Mouse (Mus musculus) heart, adult 11 months (tissue): ENCODE results near the gene G530012D18Rik.
"Not testable (repeated sequence)": the region's sequence is repeated elsewhere in the genome, so short reads cannot be mapped to it uniquely, and the experiment has no call there.

Experiments
- DNase-seq: peaks from one replicate; pipeline ENCODE4 v3.0.0; 2022

G530012D18Rik gene

DNA sequence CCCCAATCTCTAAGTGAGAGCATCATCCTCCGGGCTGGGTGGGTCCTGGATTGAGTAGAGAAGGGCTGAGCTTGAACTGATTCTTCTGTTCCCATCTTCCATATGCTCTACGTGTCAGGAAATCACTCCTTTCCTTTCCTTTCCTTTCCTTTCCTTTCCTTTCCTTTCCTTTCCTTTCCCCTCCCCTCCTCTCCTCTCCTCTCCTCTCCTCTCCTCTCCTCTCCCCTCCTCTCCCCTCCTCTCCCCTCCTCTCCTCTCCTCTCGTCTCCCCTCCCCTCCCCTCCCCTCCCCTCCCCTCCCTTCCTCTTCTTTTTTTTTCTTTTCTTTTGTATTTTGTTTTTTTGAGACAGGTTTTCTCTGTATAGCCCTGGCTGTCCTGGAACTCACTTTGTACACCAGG is at the start of gene G530012D18Rik:
TSS of gene G530012D18Rik (plus strand) at position 301 of the 400 bp plus-strand sequence.
- not testable (repeated sequence) for DNase-seq

DNA sequence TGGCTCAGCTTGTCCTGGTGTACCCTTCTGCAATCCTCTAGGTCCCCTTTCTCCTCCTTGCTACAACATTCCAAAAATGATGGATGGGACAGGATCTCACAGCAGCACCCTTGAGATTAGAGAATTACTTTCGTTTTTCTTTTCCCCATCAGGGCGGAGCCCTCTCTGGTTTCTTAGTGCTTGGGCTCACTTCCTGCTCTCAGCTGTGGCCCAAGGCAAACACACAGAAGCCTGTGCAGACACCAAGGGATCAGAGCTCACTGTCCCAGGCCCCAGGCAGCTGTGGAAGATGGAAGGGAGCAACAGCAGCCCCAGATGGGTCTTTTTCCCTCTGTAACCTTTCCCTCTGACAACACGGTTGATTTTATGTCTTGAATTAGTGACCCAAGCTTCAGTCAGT is 49.1 kb upstream of the G530012D18Rik start:
- DNase-seq = peak; percentile 92

DNA sequence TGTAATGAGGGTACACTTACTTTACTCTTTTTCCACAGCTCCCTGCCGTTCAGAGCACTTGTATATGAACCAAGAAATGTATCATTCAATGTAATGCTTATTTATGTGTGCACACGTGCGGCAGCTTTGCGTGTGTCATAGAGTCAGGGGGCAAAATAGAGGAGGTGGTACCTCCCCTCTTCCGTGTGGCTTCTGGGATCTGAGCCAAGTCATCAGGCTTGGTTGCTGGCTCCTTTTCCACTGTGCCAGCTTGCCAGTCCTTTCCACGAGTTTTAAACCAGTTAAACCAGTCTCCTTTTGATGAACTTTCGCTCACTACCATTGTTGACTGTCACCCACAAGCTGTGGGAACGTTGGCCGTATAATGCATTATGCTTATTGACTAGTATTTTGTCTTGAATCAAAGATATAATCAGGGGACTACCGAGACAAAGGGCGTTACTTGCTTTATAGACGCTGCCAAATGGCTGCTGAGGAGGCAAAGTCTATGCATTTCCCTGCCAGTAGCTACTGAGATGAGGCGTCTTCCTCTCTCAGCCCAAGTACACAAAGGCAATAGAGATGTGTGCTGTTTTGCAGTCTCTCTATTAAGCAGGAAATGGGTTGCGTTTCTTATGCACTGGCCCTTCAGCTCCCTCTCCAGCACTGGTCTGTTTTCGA is 46.9 kb upstream of the G530012D18Rik start:
- peak; percentile 93 for DNase-seq

DNA sequence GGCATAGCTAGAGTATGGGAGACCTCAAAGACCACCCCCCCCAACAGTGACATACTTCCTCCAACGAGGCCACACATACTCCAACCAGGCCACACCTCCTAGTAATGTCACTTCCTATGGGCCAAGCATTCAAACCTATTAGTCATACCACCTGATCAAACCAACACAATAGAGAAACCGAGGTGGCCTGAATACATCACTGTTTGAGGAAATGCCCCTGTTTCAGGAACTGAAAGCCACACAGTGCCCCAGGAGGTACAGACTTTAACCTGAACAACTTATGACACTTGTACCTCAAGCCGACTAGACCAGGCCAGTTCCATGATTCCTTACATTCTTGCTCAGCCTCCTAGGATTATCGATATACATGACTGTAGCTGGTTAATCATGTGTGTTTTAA is 31.7 kb upstream of the G530012D18Rik start:
- DNase-seq = not testable (repeated sequence)

DNA sequence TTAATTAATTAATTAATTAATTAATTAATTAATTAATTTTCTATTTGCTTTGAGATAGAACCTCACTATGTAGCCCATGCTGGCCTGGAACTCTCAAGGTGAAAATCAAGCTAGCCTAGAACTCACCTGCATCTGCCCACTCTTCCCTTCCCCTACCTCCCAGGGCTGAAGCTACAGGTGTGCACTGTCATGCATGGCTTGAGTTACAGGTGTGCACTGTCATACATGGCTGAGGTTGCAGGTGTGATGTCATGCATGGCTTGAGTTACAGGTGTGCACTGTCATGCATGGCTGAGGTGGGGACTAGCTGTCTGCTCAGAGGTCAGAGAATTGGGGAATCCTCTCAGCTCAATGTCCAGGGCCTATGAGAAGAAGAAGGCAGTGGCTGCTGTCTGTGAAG is 29.0 kb upstream of the G530012D18Rik start:
- DNase-seq = peak; percentile 90

DNA sequence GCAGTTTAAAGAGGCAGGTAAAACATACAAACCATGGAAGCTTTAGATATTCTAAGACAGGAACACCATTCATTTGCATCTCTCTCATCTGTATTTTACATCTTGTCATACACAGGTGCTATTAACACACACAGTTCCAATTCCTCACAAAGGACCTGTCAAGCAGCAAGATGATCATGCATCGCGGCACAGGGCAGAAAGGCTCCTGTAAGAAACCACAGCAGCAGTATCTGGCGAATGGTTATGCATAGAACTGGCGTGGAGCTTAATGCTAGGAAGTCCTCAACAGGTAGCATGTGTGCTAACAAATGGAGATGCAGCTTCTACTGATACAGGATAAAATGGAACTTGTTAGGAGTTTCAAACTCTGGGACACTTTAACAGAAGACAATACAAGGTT is 20.2 kb upstream of the G530012D18Rik start:
- peak; percentile 97 for DNase-seq

DNA sequence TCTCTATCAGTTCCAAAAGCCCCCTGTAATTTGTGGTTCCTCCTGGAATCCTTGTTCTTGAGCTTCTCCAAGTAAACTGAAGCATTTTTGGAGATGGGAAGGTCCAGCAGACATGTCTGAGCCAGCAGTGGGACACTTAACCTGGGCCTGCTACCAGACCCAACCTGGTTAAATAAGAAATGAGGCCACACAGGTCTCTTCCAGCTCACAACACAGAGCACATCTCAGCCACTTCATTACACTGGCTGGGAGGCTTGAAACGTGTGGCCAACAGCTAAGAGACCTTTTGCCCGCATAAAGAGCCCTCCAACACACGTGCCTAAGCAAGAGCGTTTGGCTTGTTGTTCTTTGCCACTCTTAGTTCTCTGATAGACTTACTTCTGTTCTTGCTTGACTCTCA is 1.9 kb upstream of the G530012D18Rik start:
- peak; percentile 93 for DNase-seq

DNA sequence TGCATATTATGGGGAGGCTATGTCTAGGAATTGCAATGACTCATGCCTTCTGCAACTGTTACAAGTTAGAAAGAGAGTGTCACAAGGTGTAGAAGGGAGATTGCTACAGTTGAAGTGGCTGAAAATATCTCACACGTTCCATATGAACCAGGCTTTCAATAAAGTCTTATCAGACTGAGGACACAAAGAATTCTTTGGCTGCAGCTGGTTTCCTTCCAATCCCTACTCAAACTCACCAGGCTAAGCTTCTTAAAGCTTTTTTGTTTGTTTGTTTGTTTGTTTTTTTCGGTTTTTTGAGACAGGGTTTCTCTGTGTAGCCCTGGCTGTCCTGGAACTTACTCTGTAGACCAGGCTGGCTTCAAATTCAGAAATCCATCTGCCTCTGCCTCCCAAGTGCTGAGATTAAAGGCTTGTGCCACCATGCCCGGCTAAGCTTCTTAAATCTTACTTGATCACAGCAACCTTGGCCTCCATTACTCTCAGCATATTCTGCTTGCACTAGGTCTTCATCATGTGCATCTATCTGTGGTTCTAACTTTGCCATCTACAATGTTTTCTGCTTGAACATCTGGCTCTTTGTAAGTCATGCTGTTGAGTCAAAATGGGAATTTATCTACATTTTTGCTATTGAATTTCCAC is 3.0 kb downstream of the G530012D18Rik start:
- DNase-seq = peak; percentile 91

DNA sequence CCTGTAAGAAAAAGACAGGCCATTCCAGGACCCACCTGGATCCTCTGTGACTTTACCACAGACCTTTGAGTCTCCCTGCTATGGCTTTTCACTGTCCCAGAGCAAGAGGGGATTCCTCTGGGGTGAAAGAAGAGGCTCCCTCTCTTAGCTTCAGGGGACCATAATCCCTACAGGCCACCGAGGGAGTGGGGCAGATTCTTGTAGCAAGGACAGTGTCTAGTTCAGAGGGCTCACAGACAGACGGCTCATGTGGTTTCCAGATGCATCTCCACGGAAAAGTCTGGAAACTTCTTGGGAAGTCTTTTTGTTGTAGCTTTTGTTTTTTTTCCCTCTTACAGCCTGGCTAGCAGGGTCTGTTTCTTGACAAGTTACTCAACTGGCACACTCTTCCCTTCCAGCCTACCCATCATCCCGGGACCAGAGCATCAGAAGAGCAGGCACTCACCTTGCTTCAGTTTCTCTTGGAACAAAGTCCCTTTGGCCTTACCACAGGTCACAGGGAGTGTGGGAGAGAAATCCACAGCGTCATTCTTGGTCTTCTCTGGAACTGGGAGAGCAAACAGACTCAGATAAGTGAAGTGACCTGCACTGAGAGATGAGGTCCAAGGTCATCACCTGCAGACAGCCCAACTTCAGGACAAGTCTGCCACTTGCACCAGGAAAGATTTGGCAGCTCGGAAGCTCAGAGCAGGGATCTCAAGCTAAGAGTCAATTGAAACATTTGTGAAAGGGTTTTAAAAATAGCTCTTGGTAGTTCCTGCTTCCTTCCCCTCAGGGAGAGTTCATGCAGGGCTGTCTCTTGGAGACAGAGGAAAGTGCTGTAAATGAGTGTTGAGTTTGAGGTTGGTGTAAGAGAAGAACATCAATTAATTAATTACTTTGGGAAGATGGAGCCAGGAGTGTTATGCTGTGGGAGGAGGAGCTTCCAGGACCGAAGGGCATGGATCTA is 4.0 kb downstream of the G530012D18Rik start:
- DNase-seq = peak; percentile 60

DNA sequence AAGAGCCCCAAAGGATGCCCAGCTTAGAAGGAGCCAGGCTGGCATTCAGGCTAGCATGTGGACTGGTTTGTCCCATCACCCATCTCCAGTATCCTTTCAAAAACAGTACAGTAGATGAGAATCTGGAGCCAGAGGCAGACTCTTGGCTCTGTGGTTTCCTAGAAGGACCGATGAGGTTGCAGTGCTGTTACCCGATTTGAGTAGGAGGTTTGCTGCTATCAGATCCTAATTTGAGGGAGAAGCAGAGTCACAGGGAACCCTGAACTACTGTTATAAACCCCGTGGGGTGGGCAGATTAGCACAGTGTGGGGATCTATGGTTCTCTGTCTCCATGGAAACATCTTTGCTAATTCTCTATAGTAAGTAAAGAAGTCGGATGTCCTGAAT is 4.7 kb downstream of the G530012D18Rik start:
- not testable (repeated sequence) for DNase-seq

DNA sequence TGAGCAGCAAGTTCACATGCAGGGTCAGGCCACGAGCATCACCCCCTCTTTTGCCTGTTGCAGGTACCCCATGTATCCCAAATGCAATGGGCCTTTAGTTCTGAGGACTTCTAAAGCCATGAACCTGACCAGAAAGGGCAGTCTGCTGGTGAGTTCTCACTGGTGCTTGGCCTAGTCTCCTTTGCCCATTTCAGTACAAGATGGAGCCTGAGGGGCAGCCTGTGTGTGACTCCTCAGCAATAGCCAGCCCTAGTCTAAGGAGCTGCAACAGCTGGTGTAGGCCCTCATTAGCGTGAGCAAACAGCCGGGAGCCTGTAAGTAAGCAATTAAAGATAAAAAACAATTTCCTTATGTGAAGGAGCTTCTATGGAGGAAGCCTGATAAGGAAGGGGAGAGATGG is 5.1 kb downstream of the G530012D18Rik start:
- DNase-seq = not testable (repeated sequence)

DNA sequence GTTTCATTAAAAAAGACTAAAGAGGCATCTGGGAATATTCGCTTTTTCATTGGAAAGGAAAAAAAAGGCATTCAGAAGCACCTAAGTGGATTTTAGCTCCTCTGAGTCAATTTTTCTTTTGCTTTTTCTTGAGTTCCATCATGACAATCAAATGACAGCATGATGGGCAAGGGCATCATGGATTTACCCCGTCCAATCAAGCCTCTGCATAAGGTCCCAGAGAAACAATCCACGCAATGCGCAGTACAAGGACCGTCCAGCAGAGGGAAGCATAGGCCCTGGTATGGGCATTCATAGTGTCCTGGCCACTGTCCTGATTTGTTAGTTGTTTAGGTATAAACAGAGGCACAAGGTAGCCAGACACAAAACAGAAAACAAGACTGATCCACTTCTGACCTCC is 6.0 kb downstream of the G530012D18Rik start:
- not testable (repeated sequence) for DNase-seq

DNA sequence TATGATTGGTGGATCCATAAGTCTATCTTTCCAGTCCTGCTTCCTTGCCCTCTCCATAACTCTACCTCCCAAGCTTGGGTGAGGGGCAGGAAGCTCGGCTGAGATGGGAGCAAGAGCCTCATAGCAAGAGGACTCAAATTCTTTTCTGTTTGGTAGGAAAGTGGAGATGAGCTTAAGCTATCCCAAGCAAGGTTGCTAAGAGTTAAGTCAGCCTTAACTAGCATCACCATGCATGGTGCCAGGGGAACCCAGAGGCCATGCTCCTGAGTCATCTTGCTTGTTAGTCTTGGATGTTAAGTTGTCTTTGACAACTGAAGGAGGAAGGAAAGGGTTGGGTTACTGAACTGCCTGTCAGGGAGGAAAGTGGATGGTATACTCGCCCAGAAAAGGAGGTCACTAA is 13.2 kb downstream of the G530012D18Rik start:
- DNase-seq = peak; percentile 92

DNA sequence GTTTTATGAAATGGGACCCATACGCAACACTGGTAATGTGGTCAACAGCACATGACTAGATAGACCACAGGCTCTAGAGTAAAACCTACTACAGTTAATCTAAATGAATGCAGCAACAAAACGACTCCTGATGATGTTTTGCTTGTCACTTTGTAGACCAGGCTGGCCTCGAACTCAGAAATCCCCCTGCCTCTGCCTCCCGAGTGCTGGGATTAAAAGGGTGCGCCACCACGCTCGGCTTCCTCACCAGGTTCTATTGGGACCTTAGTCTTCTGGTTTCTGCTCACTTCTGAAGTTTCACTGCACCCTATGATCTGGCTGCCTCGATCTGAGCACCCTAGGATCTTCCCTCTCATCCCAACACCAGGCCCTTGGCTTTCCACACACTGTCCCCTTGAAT is 17.1 kb downstream of the G530012D18Rik start:
- DNase-seq = peak; percentile 92

DNA sequence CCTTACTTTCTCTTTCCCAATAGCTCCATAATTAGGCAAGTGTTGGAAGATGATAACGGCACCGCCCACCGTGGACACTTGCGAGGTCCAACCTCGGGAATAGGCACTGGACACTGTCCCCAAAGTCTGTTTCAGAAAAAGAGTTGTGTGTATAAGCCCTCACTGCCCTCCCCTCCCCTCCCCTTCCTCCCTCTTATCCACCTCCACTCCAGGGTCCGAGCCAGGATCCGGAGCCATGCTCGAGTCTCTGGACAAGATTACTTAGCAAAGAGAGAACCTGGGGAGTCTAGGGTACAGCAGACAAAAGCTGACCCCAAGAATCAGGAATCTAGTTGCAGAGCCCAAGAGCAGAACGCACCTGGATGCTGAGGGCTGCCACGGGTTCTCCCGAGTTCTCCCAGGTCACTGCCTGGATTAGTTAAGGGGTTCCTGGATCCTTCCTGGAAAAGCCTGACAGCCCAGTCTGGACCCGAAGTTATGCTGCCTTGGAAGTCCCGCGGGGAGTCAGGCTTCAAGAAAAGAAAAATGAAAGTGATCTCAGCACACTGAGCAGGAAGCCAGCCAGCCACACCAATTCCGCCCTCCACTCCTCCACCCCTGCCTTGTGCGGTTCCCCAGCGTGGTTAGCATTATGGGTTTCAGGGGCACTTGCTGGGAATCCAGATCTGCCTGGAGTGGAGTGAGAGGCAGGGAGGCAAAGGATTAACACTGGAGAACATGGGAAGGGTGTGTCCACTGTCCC is 23.0 kb downstream of the G530012D18Rik start, which contains the start of gene Sp110:
TSS of gene Sp110 (minus strand) at position 547 of the 742 bp plus-strand sequence.
- peak; percentile 97 for DNase-seq

DNA sequence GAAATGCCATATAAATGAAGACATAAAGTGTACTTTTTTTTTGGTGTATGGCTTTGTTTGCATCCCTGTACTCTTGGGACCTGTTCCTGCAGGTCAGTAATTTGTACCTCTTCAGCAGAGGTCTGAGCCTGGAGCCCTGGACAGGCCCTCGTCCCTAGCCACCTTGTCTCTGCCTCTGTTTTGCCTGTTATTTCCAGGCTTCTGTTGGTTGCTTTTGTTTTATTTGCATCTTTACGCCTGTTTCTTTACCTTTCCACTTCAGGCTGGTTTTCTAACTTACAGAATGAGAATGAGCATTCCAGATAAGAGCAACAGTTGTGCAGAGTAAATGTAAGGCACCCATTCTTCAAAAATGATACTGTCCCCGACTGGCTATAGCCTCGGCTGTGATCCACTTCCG is 24.6 kb downstream of the G530012D18Rik start, which contains the start of gene Sp140:
TSS of gene Sp140 (plus strand) at position 301 of the 400 bp plus-strand sequence.
- DNase-seq = peak; percentile 77

DNA sequence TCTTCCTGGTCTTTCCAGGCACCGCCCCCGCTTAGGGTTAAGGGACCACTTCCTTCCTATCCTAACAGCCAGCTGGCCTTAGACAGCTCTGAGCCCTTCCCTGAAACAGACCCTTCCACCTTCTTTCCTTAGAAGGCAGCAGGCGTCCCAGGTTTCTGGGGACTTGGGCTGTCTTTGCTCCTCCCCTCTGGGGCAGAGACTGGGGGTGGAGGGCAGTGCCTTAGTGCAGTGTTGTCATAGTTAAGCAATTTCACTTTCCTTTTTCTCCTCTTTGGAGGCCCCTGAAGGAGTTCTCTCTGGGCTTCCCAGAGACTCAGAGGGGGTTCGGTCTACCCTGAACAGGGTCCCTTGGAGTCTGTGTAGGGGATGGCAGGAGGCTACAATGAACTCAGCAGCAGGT is 25.3 kb downstream of the G530012D18Rik start:
- DNase-seq = peak; percentile 98

DNA sequence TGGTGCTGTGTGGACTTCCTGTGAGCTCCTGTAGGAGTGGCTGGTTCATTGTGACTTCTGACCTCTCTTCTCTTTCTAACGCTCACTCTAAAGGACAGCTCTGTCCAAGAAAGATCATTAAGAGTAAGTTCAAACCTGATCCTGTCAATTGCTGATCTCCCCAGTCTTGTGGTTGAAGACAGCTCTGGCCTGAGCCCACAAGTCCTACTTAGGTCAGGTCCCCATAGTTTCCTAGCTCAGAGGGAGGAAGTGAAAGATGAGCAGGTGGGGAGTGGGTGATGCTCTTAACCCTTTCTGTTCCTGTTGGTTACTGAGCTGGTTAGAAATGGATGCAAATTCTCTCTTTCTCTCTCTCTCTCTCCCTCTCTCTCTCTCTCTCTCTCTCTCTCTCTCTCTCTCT is 28.9 kb downstream of the G530012D18Rik start:
- peak; percentile 93 for DNase-seq

DNA sequence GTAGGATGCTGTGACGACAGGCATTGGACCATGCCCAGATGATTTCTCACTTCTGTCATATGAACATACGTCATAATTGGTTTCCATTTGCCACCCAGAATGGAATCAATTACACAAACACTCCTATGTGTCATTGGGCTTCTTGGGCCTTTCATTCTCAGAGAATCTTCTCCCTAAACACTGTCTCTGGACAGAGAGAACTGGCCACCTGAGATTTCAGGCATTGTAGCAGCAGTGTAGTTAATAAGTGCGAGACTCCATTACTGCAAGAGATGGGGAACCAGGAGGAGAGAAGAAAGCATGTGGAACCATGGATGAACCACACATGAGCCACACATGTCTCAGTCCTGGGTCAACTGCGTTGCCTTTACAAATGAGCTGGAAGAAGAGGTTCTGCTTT is 32.9 kb downstream of the G530012D18Rik start:
- peak; percentile 85 for DNase-seq

DNA sequence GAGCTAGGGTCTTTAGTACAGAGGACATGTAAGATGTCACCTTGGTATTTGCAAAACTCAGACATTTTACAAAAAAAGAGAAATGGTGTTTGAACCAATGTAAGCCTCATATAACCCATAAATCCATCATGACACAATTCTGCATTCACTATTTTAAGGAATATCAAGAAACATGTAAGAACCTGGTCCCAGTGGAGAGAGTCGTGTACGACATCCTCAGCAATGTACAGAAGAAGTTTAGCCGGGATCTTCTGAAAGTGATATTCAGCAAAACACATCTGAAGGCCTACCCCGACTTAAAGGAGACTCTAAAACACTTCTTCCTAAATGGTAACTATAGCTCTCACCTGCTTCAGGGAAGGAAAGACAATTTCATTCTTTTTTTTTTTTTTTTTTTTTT is 35.1 kb downstream of the G530012D18Rik start:
- peak; percentile 94 for DNase-seq

DNA sequence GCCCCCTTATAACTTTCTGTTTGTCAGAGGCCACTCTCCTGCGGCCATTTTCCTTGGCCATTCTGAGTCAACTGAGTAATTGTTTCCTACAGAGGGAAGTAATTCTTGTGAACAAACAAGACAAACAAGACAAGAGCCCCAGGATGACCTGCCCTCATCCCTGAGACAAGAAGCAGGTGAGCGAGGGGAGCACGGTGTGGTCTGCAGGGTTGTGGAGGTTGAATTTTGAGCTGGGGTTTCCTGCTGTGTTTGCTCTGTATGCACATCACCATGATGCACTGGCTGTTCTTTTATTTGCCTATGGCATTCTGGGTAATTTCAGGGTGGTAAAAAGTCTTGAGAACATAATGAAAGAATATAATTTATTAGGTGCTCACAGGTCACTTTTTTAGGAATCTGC is 39.6 kb downstream of the G530012D18Rik start:
- DNase-seq = peak; percentile 90

DNA sequence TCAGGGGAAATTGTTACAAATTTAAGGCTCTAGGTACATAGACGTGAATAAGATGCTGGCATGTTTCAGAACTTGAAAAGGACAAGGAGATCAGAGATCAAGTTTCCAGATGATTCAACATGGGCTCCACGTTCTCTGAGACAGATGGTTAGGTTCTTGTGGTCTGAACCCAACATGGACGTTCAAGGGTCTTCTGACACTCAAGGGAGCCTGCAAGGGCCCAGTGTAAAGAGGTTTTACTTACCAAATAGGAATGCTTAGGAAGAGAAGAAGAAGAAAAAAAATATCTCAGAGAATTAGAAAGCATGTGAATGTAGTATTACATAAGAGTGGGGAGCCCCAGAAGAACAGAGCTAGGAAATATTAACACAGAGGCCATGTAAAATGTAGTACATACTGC is 40.3 kb downstream of the G530012D18Rik start:
- peak; percentile 82 for DNase-seq

DNA sequence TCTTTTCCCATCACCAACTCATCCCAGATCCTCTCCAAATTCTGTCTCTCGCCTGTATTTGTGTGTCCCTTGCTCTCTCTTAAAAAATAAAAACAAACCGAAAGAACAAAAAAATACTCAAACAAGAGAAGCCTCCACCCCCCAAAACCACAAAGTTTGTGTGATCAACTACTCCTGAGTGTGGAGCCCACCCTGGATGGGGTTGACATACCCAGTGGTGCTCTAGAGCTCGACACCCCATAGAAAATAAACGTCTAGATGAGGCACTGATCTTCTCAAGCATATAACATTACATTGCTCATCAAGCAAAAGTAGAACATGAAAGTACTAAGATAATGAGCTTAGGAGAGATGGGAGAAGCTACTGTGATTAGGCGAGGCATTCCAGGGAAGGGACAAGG is 41.7 kb downstream of the G530012D18Rik start:
- peak; percentile 93 for DNase-seq
